In genomic region chr9:103227760-103228159, GRCm38 (mm10) we compare ENCODE assay signal across 22 mouse cellular contexts. TPM values are rescaled to one million over a fixed set of nuclear protein-coding genes. Genes with fewer than 3 reads are reported as not detected.
A peak's percentile ranks its signal among the peaks of the same experiment; 100 is the strongest.
DNase-seq lines count a peak whose midpoint lies in the region; ATAC-seq and TF ChIP-seq lines count a peak whose summit lies in the region.
"Had no signal": no experiment of that assay in that cellular context is flagged by ENCODE, and none has a peak within 500 bp of the region (broad histone marks: within the 10 kb centered on the region; RNA-seq: fewer than 3 reads in every experiment).

No protein-coding gene starts in this region.

- ATAC-seq in liver, embryonic 12.5 days = no peak
- no peak for ATAC-seq in liver, embryonic 16.5 days (ENCODE audit: low read depth)
- ATAC-seq in stomach, postnatal 0 days (ENCODE audit: low FRiP score, low TSS enrichment) = no peak
- ATAC-seq: activated CD4-positive, CD25-positive, alpha-beta regulatory T cell, adult 4 months; forebrain, embryonic 15.5 days; hindbrain, postnatal 0 days had no signal

- H3K9ac ChIP-seq in liver, embryonic 12.5 days = no peak overlapping the region
- no peak overlapping the region; the same call in 1 of the 2 replicates for H3K9ac ChIP-seq in liver, embryonic 16.5 days (ENCODE audit: low read depth, low read length)
- no peak overlapping the region for H3K9ac ChIP-seq in stomach, postnatal 0 days (ENCODE audit: low read length)
- H3K9ac ChIP-seq: forebrain, embryonic 15.5 days; hindbrain, embryonic 13.5 days had no signal

- no peak for TF ChIP-seq CTCF in layer of hippocampus, adult 2 months (conservative IDR thresholded peaks at IDR 0.05)
- no peak for TF ChIP-seq CTCF in stomach, postnatal 0 days (IDR thresholded peaks at IDR 0.05; ENCODE audit: low read depth)

- 79% methylated on average over 16 of the region's 16 CpGs for WGBS in liver, embryonic 12.5 days (ENCODE audit: insufficient replicate concordance)
- 75% methylated on average over 16 of the region's 16 CpGs for WGBS in liver, embryonic 16.5 days (ENCODE audit: insufficient replicate concordance)
- WGBS in stomach, postnatal 0 days = 88% methylated on average over 16 of the region's 16 CpGs

- H3K27me3 ChIP-seq in liver, embryonic 12.5 days (replicated peaks) = peaks cover 10% of the 10 kb centered on the region; the same call in 1 of the 2 replicates
- no peaks in the 10 kb centered on the region for H3K27me3 ChIP-seq in liver, embryonic 16.5 days (ENCODE audit: control insufficient read depth, insufficient read depth, low read depth, low read length)
- H3K27me3 ChIP-seq in stomach, postnatal 0 days (ENCODE audit: control insufficient read depth, insufficient read depth, low read length) = no peaks in the 10 kb centered on the region
- H3K27me3 ChIP-seq: forebrain, embryonic 15.5 days; hindbrain, embryonic 13.5 days had no signal

- peak overlapping the region; percentile 40 for H3K4me2 ChIP-seq in liver, embryonic 12.5 days
- no peak overlapping the region for H3K4me2 ChIP-seq in liver, embryonic 16.5 days (ENCODE audit: low read depth, low read length)
- H3K4me2 ChIP-seq in stomach, postnatal 0 days (replicated peaks; ENCODE audit: low read depth) = no peak overlapping the region
- H3K4me2 ChIP-seq: forebrain, embryonic 15.5 days; hindbrain, embryonic 13.5 days had no signal

- DNase-seq in layer of hippocampus, adult 2 months (ENCODE audit: low spot score in 2 of 2) = no peak
- DNase-seq in layer of hippocampus, adult 8-10 months (ENCODE audit: low spot score in 2 of 2) = no peak
- DNase-seq in ZHBTc4 (ENCODE audit: low read depth, low spot score) = peak; percentile 24
- DNase-seq in stomach, postnatal 0 days (ENCODE audit: low spot score) = no peak
- DNase-seq in frontal cortex, postnatal 25 days (ENCODE audit: low spot score in 2 of 2) = no peak
- no peak for DNase-seq in left cerebral cortex, adult 8-10 months (ENCODE audit: low spot score in 2 of 2)
- DNase-seq: adrenal gland, adult 2 months; adrenal gland, postnatal 25 days; cerebellum, adult 2 months; cerebellum, postnatal 10 days; gastrocnemius, postnatal 14 days; heart, postnatal 10 days had no signal

- TF ChIP-seq EP300 in stomach, postnatal 0 days (optimal IDR thresholded peaks at IDR 0.05) = no peak

- H3K4me3 ChIP-seq in layer of hippocampus, adult 2 months = peak overlapping the region; percentile 8; the same call in 1 of the 2 replicates
- peak overlapping the region; percentile 40 for H3K4me3 ChIP-seq in liver, embryonic 12.5 days
- peak overlapping the region; percentile 47 for H3K4me3 ChIP-seq in liver, embryonic 16.5 days (ENCODE audit: low read depth, low read length)
- H3K4me3 ChIP-seq in stomach, postnatal 0 days (ENCODE audit: low read depth, low read length) = no peak overlapping the region
- H3K4me3 ChIP-seq: embryonic facial prominence, embryonic 10.5 days; forebrain, embryonic 15.5 days; hindbrain, embryonic 13.5 days had no signal

- peaks cover 16% of the 10 kb centered on the region for H3K4me1 ChIP-seq in liver, embryonic 12.5 days
- H3K4me1 ChIP-seq in liver, embryonic 16.5 days (ENCODE audit: control insufficient read depth, low read depth, low read length) = peaks cover 8% of the 10 kb centered on the region
- no peaks in the 10 kb centered on the region for H3K4me1 ChIP-seq in stomach, postnatal 0 days (replicated peaks; ENCODE audit: control insufficient read depth, insufficient read depth)

- no peak overlapping the region; the same call in 1 of the 2 replicates for H3K27ac ChIP-seq in layer of hippocampus, adult 2 months
- H3K27ac ChIP-seq in liver, embryonic 12.5 days = 0 out of 2 replicates have a peak overlapping the region, but pooled peaks have one; percentile 4
- H3K27ac ChIP-seq in liver, embryonic 16.5 days (ENCODE audit: low read length) = peak overlapping the region; percentile 67
- no peak overlapping the region for H3K27ac ChIP-seq in stomach, postnatal 0 days (replicated peaks)
- H3K27ac ChIP-seq: embryonic facial prominence, embryonic 10.5 days; forebrain, embryonic 15.5 days; hindbrain, embryonic 13.5 days; hindbrain, postnatal 0 days had no signal

- H3K9me3 ChIP-seq in liver, embryonic 12.5 days (replicated peaks) = no peaks in the 10 kb centered on the region
- H3K9me3 ChIP-seq in liver, embryonic 16.5 days (replicated peaks; ENCODE audit: control insufficient read depth, low read length) = no peaks in the 10 kb centered on the region
- H3K9me3 ChIP-seq in stomach, postnatal 0 days (ENCODE audit: control insufficient read depth, low read length) = no peaks in the 10 kb centered on the region
- H3K9me3 ChIP-seq: embryonic facial prominence, embryonic 10.5 days; forebrain, embryonic 15.5 days; hindbrain, embryonic 13.5 days had no signal

- H3K36me3 ChIP-seq in liver, embryonic 12.5 days = peaks cover 13% of the 10 kb centered on the region
- no peaks in the 10 kb centered on the region for H3K36me3 ChIP-seq in liver, embryonic 16.5 days (ENCODE audit: control insufficient read depth, insufficient read depth)
- no peaks in the 10 kb centered on the region for H3K36me3 ChIP-seq in stomach, postnatal 0 days (ENCODE audit: control insufficient read depth, insufficient read depth, low read length)
- H3K36me3 ChIP-seq: embryonic facial prominence, embryonic 10.5 days; forebrain, embryonic 15.5 days; hindbrain, embryonic 13.5 days had no signal

RNA-seq across cellular contexts. Expression of gene Gm20425, which starts 2.3 kb away (rescaled TPM):
- 10 to 100 TPM; 10.8 to 11.3 TPM for total RNA-seq in layer of hippocampus, adult 2 months (2021)
- total RNA-seq in layer of hippocampus, adult 8-10 months (2022) = 10 to 100 TPM in 3 of 4 experiments, 1 to 10 TPM in 1; 7.4 to 13.1 (median 12.1) TPM
- 4.9 and 5.2 TPM in 2 replicates for polyA plus RNA-seq in liver, embryonic 12.5 days (2016; fragmentation: Nextera tagmentation; extraction: Ambion mirVana)
- polyA plus RNA-seq in liver, embryonic 16.5 days (2015; fragmentation: Nextera tagmentation; extraction: Ambion mirVana) = 1.8 and 3.4 TPM in 2 replicates
- 9.3 and 10.4 TPM in 2 replicates for polyA plus RNA-seq in stomach, postnatal 0 days (2015; fragmentation: Nextera tagmentation; extraction: Ambion mirVana)
- total RNA-seq in left cerebral cortex, adult 8-10 months (2022) = 10 to 100 TPM in 3 of 4 experiments, 1 to 10 TPM in 1; 8.8 to 15.2 (median 12.5) TPM
- total RNA-seq: hematopoietic stem cell, adult 5-6 weeks; MEL had no signal
- polyA plus RNA-seq: adrenal gland, adult 2 months; heart, embryonic 14.5 days had no signal

RNA-seq across cellular contexts. Expression of gene Trf, which starts 2.5 kb away (rescaled TPM):
- total RNA-seq in layer of hippocampus, adult 2 months (2021) = 100 to 1,000 TPM; 190 to 207 TPM
- 100 to 1,000 TPM; 300 to 648 (median 402) TPM for total RNA-seq in layer of hippocampus, adult 8-10 months (2022)
- polyA plus RNA-seq in liver, embryonic 12.5 days (2016; fragmentation: Nextera tagmentation; extraction: Ambion mirVana) = 2,820 and 2,901 TPM in 2 replicates
- 18,368 and 22,262 TPM in 2 replicates for polyA plus RNA-seq in liver, embryonic 16.5 days (2015; fragmentation: Nextera tagmentation; extraction: Ambion mirVana)
- 83.4 and 105 TPM in 2 replicates for polyA plus RNA-seq in stomach, postnatal 0 days (2015; fragmentation: Nextera tagmentation; extraction: Ambion mirVana)
- 100 to 1,000 TPM; 378 to 495 (median 418) TPM for total RNA-seq in left cerebral cortex, adult 8-10 months (2022)
- total RNA-seq: MEL had no signal

RNA-seq across cellular contexts. Expression of gene Srprb, which starts 25.8 kb away (rescaled TPM):
- total RNA-seq in layer of hippocampus, adult 2 months (2021) = 10 to 100 TPM; 18.5 to 21.0 TPM
- total RNA-seq in layer of hippocampus, adult 8-10 months (2022) = 10 to 100 TPM; 19.5 to 22.9 (median 22.1) TPM
- 30.3 and 31.5 TPM in 2 replicates for polyA plus RNA-seq in liver, embryonic 12.5 days (2016; fragmentation: Nextera tagmentation; extraction: Ambion mirVana)
- polyA plus RNA-seq in liver, embryonic 16.5 days (2015; fragmentation: Nextera tagmentation; extraction: Ambion mirVana) = 16.9 and 17.2 TPM in 2 replicates
- 29.4 and 33.7 TPM in 2 replicates for polyA plus RNA-seq in stomach, postnatal 0 days (2015; fragmentation: Nextera tagmentation; extraction: Ambion mirVana)
- 10 to 100 TPM; 17.5 to 18.8 (median 17.9) TPM for total RNA-seq in left cerebral cortex, adult 8-10 months (2022)

Comparison
In these comparisons a context has a peak if more than half of its experiments do, and no peak if none do; other contexts are left out.
1. H3K27ac ChIP-seq: peak in liver, embryonic 12.5 days (single experiment) and liver, embryonic 16.5 days (single experiment); none in layer of hippocampus, adult 2 months (single experiment) and stomach, postnatal 0 days (single experiment).